ENCODE assay signal across 9 mouse cellular contexts in genomic region chr10:81379183-81379553, GRCm38 (mm10). TPM values are rescaled to one million over a fixed set of nuclear protein-coding genes. Genes with fewer than 3 reads are reported as not detected.
DNase-seq lines count a peak whose midpoint lies in the region; ATAC-seq and TF ChIP-seq lines count a peak whose summit lies in the region.
"Had no signal": no experiment of that assay in that cellular context is flagged by ENCODE, and none has a peak within 500 bp of the region (broad histone marks: within the 10 kb centered on the region; RNA-seq: fewer than 3 reads in every experiment).

No protein-coding gene starts in this region.

- no peak for ATAC-seq in heart, embryonic 15.5 days (replicated peaks; ENCODE audit: insufficient number of reproducible peaks, insufficient read depth, low FRiP score, low read depth)
- ATAC-seq in hindbrain, embryonic 13.5 days (ENCODE audit: low FRiP score): 0 out of 2 replicates have a peak, but pooled peaks have one; percentile 3
- ATAC-seq in midbrain, embryonic 13.5 days: no peak; the same call in 1 of the 2 replicates
- no peak for ATAC-seq in cerebellum, adult (ENCODE audit: insufficient number of reproducible peaks, low FRiP score, low TSS enrichment)

- no peaks in the 10 kb centered on the region for H3K27me3 ChIP-seq in heart, embryonic 15.5 days
- H3K27me3 ChIP-seq in hindbrain, embryonic 13.5 days: no peaks in the 10 kb centered on the region
- H3K27me3 ChIP-seq in midbrain, embryonic 13.5 days: no peaks in the 10 kb centered on the region
- H3K27me3 ChIP-seq: Patski had no signal

- H3K9ac ChIP-seq in heart, embryonic 15.5 days: peak overlapping the region; percentile 60
- H3K9ac ChIP-seq in hindbrain, embryonic 13.5 days: peak overlapping the region; percentile 95
- peak overlapping the region; percentile 60 for H3K9ac ChIP-seq in midbrain, embryonic 13.5 days (replicated peaks)

- peak overlapping the region; percentile 68 for H3K27ac ChIP-seq in heart, embryonic 15.5 days
- peak overlapping the region; percentile 54 for H3K27ac ChIP-seq in bone marrow macrophage, adult 2 months (ENCODE audit: insufficient read depth, low read depth, low read length)
- H3K27ac ChIP-seq in hindbrain, embryonic 13.5 days: peak overlapping the region; percentile 85
- H3K27ac ChIP-seq in midbrain, embryonic 13.5 days: peak overlapping the region; percentile 84

- WGBS in heart, embryonic 15.5 days: 58% methylated on average over 3 of the region's 3 CpGs
- 63% methylated on average over 3 of the region's 3 CpGs for WGBS in hindbrain, embryonic 13.5 days
- 60% methylated on average over 3 of the region's 3 CpGs for WGBS in midbrain, embryonic 13.5 days

- peak overlapping the region; percentile 79 for H3K4me2 ChIP-seq in heart, embryonic 15.5 days
- H3K4me2 ChIP-seq in hindbrain, embryonic 13.5 days: peak overlapping the region; percentile 92
- peak overlapping the region; percentile 84 for H3K4me2 ChIP-seq in midbrain, embryonic 13.5 days (replicated peaks)

- peak overlapping the region; percentile 93 for H3K4me3 ChIP-seq in heart, embryonic 15.5 days
- H3K4me3 ChIP-seq in bone marrow macrophage, adult 2 months (ENCODE audit: insufficient read depth, low read length): peak overlapping the region; percentile 72
- H3K4me3 ChIP-seq in hindbrain, embryonic 13.5 days: peak overlapping the region; percentile 74
- H3K4me3 ChIP-seq in midbrain, embryonic 13.5 days (replicated peaks): peak overlapping the region; percentile 79

- no peak for DNase-seq in heart, postnatal 36 days
- no peak for DNase-seq in urinary bladder, postnatal 36 days (ENCODE audit: low spot score in 2 of 2)
- no peak for DNase-seq in natural killer cell, adult 2 months (ENCODE audit: low spot score in 2 of 2)

- no peak for TF ChIP-seq CTCF in bone marrow macrophage, adult 2 months (IDR thresholded peaks at IDR 0.05; ENCODE audit: low read depth, low read length)

- peaks cover 11% of the 10 kb centered on the region; the same call in 1 of the 2 replicates for H3K36me3 ChIP-seq in heart, embryonic 15.5 days
- peaks cover 16% of the 10 kb centered on the region for H3K36me3 ChIP-seq in hindbrain, embryonic 13.5 days
- peaks cover 15% of the 10 kb centered on the region for H3K36me3 ChIP-seq in midbrain, embryonic 13.5 days

- no peaks in the 10 kb centered on the region for H3K9me3 ChIP-seq in heart, embryonic 15.5 days (replicated peaks)
- no peaks in the 10 kb centered on the region for H3K9me3 ChIP-seq in hindbrain, embryonic 13.5 days
- H3K9me3 ChIP-seq in midbrain, embryonic 13.5 days: no peaks in the 10 kb centered on the region

- peaks cover 39% of the 10 kb centered on the region for H3K4me1 ChIP-seq in heart, embryonic 15.5 days (replicated peaks)
- peaks cover 24% of the 10 kb centered on the region for H3K4me1 ChIP-seq in bone marrow macrophage, adult 2 months (ENCODE audit: control insufficient read depth, insufficient read depth, low read length)
- H3K4me1 ChIP-seq in hindbrain, embryonic 13.5 days (replicated peaks): peaks cover 34% of the 10 kb centered on the region
- H3K4me1 ChIP-seq in midbrain, embryonic 13.5 days (replicated peaks): peaks cover 32% of the 10 kb centered on the region

- no peak for TF ChIP-seq POLR2A in bone marrow macrophage, adult 2 months (IDR thresholded peaks at IDR 0.05; ENCODE audit: borderline replicate concordance, low read depth, low read length)

- intact Hi-C loops in heart, postnatal 36 days (cut with DNase I): no loop called here

RNA-seq across cellular contexts. Expression of gene Fzr1, which starts 0.9 kb away (rescaled TPM):
- 66.5 and 84.1 TPM in 2 replicates for polyA plus RNA-seq in heart, embryonic 15.5 days (2015; fragmentation: Nextera tagmentation; extraction: Ambion mirVana)
- 10 to 100 TPM; 27.8 to 29.4 TPM for total RNA-seq in heart, postnatal 36 days (2021)
- 32.6 and 35.0 TPM in 2 replicates for polyA plus RNA-seq in bone marrow macrophage, adult 2 months (2012; ENCODE audit: insufficient read depth, insufficient read length, missing spikeins)
- polyA plus RNA-seq in hindbrain, embryonic 13.5 days (2015; fragmentation: Nextera tagmentation; extraction: Ambion mirVana): 121 and 126 TPM in 2 replicates
- 127 and 133 TPM in 2 replicates for polyA plus RNA-seq in midbrain, embryonic 13.5 days (2015; fragmentation: Nextera tagmentation; extraction: Ambion mirVana)

RNA-seq across cellular contexts. Expression of gene Dohh, which starts 5.1 kb away (rescaled TPM):
- polyA plus RNA-seq in heart, embryonic 15.5 days (2015; fragmentation: Nextera tagmentation; extraction: Ambion mirVana): 65.2 and 79.9 TPM in 2 replicates
- total RNA-seq in heart, postnatal 36 days (2021): 10 to 100 TPM; 50.3 to 52.2 TPM
- polyA plus RNA-seq in bone marrow macrophage, adult 2 months (2012; ENCODE audit: insufficient read depth, insufficient read length, missing spikeins): 23.1 and 29.5 TPM in 2 replicates
- polyA plus RNA-seq in hindbrain, embryonic 13.5 days (2015; fragmentation: Nextera tagmentation; extraction: Ambion mirVana): 72.1 and 74.8 TPM in 2 replicates
- polyA plus RNA-seq in midbrain, embryonic 13.5 days (2015; fragmentation: Nextera tagmentation; extraction: Ambion mirVana): 73.5 TPM in 2 replicates

RNA-seq across cellular contexts. Expression of gene Gm48551, which starts 5.1 kb away (rescaled TPM):
- 2.2 and 2.3 TPM in 2 replicates for polyA plus RNA-seq in heart, embryonic 15.5 days (2015; fragmentation: Nextera tagmentation; extraction: Ambion mirVana)
- total RNA-seq in heart, postnatal 36 days (2021): 1 to 10 TPM; 1.1 to 2.0 TPM
- polyA plus RNA-seq in bone marrow macrophage, adult 2 months (2012; ENCODE audit: insufficient read depth, insufficient read length, missing spikeins): 0.75 and 2.2 TPM in 2 replicates
- 6.5 and 8.1 TPM in 2 replicates for polyA plus RNA-seq in hindbrain, embryonic 13.5 days (2015; fragmentation: Nextera tagmentation; extraction: Ambion mirVana)
- 6.9 and 7.2 TPM in 2 replicates for polyA plus RNA-seq in midbrain, embryonic 13.5 days (2015; fragmentation: Nextera tagmentation; extraction: Ambion mirVana)

RNA-seq across cellular contexts. Expression of gene Gm48552, which starts 9.6 kb away (rescaled TPM):
- polyA plus RNA-seq in heart, embryonic 15.5 days (2015; fragmentation: Nextera tagmentation; extraction: Ambion mirVana): 0.84 and 0.91 TPM in 2 replicates
- under 1 TPM in 1 of 2 experiments, not detected in 1; 0.62 TPM for total RNA-seq in heart, postnatal 36 days (2021)
- polyA plus RNA-seq in bone marrow macrophage, adult 2 months (2012; ENCODE audit: insufficient read depth, insufficient read length, missing spikeins): not detected in 2 replicates
- 2.0 and 2.3 TPM in 2 replicates for polyA plus RNA-seq in hindbrain, embryonic 13.5 days (2015; fragmentation: Nextera tagmentation; extraction: Ambion mirVana)
- polyA plus RNA-seq in midbrain, embryonic 13.5 days (2015; fragmentation: Nextera tagmentation; extraction: Ambion mirVana): 1.2 and 2.1 TPM in 2 replicates

RNA-seq across cellular contexts. Expression of gene 4930404N11Rik, which starts 13.6 kb away (rescaled TPM):
- polyA plus RNA-seq in heart, embryonic 15.5 days (2015; fragmentation: Nextera tagmentation; extraction: Ambion mirVana): 0.81 and 2.2 TPM in 2 replicates
- under 1 TPM; 0.31 to 0.81 TPM for total RNA-seq in heart, postnatal 36 days (2021)
- not detected in 2 replicates for polyA plus RNA-seq in bone marrow macrophage, adult 2 months (2012; ENCODE audit: insufficient read depth, insufficient read length, missing spikeins)
- 1.0 and 1.1 TPM in 2 replicates for polyA plus RNA-seq in hindbrain, embryonic 13.5 days (2015; fragmentation: Nextera tagmentation; extraction: Ambion mirVana)
- polyA plus RNA-seq in midbrain, embryonic 13.5 days (2015; fragmentation: Nextera tagmentation; extraction: Ambion mirVana): 0.44 and 0.70 TPM in 2 replicates
